Mouse (Mus musculus) naive thymus-derived CD4-positive, alpha-beta T cell, adult 2 months (primary cell): ENCODE results near the gene Ctsq.
A peak's percentile ranks its signal among the peaks of the same experiment; 100 is the strongest.
"Not testable (repeated sequence)": the region's sequence is repeated elsewhere in the genome, so short reads cannot be mapped to it uniquely, and the experiment has no call there.

ENCODE experiments used
- DNase-seq: peaks from one replicate; pipeline ENCODE4 v3.0.0-alpha.2; 2011; ENCODE audit warnings: low read depth

Ctsq gene

GRCm38 (mm10) chr13:61040531-61040930, at the start of gene Ctsq:
Gene Ctsq, minus strand, starts transcription at chr13:61040631.
- no peak for DNase-seq

GRCm38 (mm10) chr13:61022785-61023184, 17.6 kb downstream of the Ctsq start:
- DNase-seq: no peak

- DNase-seq: no peak
Measured at GRCm38 (mm10) chr13:61021844-61022243, 18.6 kb downstream of the Ctsq start.

DNA sequence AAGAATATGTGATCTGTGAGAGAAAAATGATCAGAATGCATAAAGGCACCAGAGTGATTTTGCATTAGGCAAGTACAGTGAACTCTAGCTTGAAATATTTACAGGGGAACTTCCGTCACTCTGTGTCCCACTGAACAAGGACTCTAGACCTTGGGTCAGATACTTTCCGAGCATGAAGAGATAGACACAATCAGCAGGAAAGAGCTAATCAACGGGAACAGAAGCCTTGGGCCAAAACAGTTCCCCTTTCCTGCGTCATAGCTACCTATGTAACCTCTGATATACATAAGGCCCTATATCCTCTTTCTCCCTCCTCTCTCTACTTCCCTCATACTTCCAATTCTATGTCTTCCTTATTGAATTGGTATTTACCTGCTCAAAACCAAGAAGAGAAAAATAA, 30.3 kb downstream of the Ctsq start:
- no peak for DNase-seq

- no peak for DNase-seq
Measured at GRCm38 (mm10) chr13:61005859-61006258, 34.6 kb downstream of the Ctsq start, which contains the start of gene Ctsj. Gene Ctsj, minus strand, starts transcription at chr13:61005959.

DNA sequence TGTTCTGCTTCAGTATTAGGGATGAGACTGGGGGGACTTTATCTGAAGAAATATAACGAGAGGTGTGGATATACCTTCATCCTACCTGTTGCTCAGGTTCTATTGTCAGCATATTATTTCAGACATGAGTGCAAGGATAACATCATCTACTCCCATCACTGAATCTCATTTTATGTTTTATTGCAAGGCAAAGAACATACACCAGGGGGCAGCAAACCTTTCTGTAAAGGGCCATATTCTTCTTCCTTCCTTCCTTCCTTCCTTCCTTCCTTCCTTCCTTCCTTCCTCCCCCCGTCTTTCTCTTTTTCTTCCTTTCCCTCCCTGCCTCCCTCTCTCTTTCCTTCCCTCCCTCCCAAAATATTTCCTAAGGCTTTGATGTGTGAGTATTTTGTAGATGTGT, 42.8 kb downstream of the Ctsq start:
- DNase-seq: peak; percentile 7

GRCm38 (mm10) chr13:60986915-60987314, 53.5 kb downstream of the Ctsq start:
- not testable (repeated sequence) for DNase-seq
